Mouse (Mus musculus) ovary, postnatal 10 days (tissue): ENCODE data around the gene Mau2.
"Not testable (repeated sequence)": the region's sequence is repeated elsewhere in the genome, so short reads cannot be mapped to it uniquely, and the experiment has no call there.

Experiments
- DNase-seq: peaks from one replicate; pipeline ENCODE4 v3.0.0; 2022; ENCODE audit warnings: low spot score

Mau2 gene

DNA sequence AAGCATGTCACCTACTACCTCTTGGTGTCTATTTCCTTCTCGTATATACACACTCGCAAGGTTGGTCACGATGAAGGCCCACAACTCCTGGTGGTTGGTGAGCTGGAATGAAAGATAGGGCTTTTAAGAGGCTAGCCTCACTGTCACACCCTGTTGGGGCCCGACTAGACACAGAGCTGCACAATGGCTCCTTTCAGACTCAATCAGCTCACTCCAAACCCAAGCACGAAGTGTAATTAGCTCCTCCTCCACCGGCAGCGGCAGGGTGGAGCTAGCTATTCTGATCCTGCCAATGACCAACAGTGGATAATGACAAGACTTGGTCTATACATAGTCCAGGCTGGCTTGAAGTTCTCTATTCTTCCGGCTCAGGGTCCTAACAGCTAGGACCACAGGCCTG lies 18.9 kb downstream of the Mau2 start:
- no peak for DNase-seq

DNA sequence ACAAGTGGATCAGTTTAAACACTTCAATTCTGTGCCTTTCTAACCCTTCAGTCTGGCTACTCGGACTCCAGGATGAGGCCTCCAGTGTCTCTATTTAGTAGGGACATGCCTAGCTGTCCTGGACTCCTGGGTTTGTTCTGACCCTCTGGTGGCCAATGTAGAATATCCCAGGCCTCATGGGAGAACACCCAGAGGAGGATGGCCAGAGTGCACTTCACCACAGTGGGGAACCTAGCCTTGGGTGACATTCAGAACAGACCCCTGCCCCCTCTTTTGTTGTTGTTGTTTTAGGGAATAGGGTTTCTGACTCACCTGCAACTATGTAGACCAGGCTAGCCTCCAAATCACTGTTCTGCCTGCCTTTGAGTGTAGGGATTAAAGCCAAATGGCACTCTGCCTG lies 27.5 kb downstream of the Mau2 start:
- DNase-seq: no peak

DNA sequence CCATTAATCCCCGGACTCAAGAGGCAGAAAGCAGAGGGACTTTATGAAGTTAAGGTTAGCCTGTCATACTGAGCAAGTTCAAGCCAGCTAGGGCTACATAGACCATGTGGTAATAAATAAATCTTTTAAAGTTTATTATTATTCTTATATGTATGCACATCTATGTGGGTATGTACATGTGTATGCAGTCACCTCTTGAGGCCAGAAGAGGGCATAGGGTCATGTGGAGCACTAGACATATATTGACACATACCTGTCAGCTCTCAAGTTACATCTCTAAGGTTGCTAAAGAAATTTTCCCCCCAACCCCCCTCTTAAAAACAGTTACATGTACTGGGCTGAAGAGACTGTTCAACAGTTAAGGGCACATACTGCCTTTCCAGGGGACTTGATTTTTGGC lies 29.8 kb downstream of the Mau2 start:
- no peak for DNase-seq

DNA sequence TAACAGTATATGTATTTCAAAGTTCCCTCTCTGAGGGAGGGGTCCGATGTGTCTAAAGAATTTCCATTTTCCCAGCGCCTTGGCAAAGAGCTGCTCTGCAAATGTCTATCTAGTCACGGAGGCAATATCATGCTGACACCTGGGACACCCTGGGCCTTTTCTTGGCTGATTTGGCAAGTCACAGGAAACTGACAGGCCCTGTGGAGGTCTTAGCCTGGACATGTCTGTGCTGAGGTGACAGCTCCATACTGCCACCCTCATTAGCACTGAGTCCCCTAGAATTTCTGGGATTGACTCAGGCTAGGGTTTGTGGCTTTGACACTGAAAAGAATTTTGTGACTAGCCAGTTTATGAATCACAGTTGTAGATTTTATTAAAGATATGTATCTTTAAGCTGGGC lies 30.2 kb downstream of the Mau2 start:
- no peak for DNase-seq

DNA sequence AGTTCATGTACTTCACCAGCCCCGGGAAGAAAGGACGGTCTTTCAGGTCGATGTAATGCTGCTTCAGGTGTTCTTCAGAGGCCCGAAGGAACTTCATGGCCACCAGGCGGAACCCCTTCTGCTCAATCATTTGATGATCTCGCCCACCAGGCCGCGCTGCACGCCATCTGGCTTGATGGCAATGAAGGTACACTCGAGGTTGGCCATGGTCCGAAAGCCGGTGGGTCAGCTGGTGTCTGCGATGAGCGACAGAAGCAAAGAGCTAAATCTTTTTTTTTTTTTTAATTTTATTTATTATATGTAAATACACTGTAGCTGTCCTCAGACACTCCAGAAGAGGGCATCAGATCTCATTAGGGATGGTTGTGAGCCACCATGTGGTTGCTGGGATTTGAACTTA lies 31.7 kb downstream of the Mau2 start:
- not testable (repeated sequence) for DNase-seq

DNA sequence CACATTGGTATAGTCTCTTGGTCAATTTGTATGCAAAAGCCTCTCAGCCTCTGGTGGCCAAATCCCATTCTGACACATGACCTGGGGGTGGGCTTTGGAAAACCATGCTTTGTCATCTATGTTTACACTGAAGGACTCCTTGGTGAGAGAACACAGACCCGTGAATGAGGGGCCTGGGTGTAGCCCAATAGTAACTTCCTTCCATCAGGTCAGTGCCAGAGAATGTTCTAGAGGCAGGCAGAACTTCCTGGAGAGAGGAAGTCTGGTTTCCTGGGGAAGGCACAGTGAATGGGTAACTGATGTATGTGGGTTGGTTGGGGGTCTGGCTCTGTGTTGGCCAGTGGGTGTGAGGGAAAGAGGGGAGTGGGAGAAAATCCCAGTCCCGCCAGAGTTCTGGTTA lies 37.4 kb downstream of the Mau2 start:
- DNase-seq: no peak

DNA sequence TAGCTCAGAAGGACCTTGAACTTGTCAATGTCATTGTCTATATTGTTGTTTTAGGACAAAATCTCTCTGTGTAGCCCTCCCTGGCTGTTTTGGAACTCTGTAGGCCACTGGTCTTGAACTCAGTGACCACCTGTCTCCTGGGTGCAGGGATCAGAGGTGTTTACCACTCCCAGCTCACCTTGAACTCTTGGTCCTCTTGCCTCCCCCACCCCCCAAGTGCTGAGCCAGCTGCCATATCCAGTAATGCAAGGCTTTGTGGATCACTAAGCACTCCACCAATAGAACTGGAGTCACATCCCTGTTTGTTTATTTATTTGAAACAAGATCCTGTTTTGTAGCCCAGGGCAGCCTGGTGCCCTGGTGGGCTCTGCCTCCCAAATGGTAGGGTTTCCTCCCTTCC lies 38.2 kb downstream of the Mau2 start:
- DNase-seq: no peak

DNA sequence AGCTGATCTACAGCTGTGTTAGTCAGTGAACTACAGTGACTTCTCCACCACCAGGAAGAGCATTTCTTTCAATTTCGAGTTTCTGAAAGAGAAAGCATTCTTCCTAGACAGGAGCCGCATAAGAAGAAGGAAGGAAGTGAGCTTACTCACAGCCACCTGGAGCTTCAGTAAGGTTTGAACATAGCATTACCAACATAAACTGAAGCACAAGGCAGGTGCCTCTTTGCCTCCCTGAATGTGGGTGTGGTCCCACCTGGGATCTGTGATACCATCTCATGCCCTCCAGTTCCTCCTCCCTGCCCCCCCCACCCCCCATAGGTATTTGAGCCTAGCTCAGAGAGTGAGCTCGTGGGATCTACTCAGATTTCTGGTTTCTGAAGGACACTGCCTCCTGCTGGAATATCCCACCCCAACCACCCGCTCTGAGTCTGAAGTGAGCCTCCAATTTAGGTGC lies 39.3 kb downstream of the Mau2 start:
- DNase-seq: no peak

DNA sequence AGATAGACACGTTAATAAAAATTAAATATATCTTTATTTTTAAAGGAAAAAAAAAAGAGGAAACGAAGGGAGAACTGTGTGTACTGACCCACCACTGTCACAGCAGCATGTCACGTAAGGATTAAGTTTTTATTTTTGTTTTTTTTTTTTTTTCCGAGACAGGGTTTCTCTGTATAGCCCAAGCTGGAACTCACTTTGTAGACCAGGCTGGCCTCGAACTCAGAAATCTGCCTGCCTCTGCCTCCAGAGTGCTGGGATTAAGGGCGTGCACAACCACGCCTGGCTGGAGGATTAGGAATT lies 40.7 kb downstream of the Mau2 start:
- not testable (repeated sequence) for DNase-seq

DNA sequence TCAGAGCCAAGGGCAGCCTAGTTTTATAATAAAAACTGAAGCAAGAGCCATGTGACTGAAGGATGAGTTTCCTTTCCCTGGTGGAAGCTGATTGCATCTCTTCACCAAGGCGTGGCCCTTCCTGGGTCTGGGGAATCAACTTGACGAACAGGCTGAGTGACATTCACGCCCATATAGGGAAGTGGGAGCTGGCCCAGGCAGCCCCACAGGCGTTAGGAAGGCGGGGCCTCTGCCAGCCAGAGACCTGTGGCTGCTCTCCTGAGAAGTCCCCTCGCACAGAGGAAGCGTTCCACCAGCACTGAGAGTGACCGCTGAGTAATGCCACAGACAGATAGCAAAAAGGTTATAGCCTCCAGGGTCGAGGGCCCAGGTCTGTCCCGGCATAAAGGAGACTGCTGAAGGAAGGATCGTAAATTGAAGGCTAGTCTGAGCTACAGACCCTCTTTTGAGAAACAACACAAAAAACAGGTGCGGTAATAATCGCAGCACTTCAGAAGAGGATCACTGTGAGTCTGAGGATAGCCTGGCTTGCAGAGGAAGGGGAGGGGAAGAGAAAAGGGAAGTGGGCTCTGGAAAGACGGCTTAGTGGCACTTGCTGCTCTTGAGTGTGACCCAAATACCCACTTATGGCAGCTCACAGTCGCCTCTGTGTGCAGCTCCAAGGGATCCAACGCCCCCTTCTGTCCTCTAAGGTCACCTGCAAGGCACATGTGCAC lies 41.2 kb downstream of the Mau2 start:
- DNase-seq: peak; percentile 4

DNA sequence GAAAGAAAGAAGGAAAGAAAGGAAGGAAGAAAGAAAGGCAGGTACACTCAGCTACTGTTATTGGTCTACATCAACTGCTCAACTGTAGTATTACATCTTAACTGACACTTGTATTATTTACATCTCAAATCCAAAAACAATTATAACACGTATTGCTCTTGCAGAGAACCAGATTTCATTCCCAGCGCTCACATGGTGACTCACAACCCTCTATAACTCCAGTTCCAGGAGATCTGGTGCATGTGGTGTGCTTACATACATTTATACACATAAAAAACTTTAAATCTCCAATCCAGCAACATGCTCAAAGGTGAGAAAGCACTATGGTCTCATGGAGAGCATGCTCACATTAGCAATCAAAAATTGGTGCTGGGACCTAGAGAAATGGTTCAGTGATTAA lies 42.3 kb downstream of the Mau2 start:
- no peak for DNase-seq

DNA sequence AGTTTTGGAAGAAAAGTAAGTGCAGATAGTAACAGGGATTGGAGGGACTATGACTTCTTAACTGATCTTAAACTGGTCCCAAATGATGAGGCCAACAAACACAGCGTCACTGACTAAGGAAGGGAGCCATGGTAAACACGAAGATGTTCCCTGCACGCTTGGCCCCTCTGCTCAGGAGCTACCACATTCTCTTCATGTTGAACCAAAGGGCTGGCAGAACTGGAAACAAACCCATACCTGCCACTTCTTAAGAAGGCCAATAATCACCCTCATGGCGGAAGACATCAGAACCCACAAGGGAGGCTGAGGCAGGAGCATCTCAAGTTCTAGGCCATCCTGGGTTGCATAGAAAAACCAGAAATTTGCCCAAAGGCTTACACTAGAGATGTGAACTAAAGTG lies 43.3 kb downstream of the Mau2 start:
- DNase-seq: no peak

DNA sequence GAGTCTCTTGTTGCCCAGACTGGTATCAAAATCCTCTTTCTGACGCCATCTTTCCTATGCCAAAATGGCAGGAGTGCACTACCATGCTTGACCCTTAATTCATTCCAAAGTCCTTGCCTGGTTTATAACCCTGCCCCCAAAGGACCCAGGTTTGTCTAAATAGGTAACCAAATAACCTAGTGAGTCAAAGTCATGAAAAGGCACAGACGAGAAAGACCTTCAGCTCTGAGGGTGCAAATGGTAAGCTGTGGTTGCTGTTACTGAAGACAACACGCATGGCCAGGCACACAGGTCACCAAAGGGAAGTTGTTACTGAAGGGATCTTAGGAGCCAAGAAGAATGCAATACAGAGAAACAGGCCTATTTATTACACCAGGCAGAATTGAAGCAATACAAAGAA lies 43.8 kb downstream of the Mau2 start:
- no peak for DNase-seq

DNA sequence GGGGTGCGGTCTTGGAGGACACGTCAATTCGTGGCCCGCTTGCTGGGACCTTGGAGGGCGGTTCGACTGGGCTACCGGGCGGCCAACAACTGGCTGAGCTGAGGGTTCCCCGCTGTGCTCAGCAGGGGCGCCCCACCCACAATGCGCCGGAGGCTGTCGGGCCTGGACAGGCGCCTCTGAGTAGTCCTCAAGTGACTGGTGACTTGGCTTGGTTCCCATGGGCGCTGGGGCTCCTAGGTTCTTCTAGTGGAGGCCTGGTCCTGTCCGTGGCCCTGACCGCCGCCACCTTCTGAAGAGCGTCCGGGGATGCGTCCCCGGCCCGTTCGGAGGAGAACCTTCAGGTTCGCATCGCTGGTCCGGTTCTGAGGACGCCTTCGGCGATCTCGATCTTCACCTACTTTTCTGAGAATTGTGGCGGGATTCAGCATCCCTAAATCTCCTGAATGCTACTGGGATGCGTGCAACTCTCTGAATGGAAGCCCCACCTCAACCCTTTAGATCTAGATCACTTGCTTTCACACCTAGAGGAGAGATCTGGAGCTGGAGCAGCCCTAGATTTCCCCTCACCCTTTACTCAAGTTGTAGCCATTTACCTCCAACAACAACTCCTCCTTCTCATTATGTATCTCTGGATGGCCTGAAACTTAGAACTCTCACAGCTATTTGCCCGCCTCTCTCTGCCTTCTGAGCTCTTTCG lies 45.8 kb downstream of the Mau2 start:
- DNase-seq: no peak

DNA sequence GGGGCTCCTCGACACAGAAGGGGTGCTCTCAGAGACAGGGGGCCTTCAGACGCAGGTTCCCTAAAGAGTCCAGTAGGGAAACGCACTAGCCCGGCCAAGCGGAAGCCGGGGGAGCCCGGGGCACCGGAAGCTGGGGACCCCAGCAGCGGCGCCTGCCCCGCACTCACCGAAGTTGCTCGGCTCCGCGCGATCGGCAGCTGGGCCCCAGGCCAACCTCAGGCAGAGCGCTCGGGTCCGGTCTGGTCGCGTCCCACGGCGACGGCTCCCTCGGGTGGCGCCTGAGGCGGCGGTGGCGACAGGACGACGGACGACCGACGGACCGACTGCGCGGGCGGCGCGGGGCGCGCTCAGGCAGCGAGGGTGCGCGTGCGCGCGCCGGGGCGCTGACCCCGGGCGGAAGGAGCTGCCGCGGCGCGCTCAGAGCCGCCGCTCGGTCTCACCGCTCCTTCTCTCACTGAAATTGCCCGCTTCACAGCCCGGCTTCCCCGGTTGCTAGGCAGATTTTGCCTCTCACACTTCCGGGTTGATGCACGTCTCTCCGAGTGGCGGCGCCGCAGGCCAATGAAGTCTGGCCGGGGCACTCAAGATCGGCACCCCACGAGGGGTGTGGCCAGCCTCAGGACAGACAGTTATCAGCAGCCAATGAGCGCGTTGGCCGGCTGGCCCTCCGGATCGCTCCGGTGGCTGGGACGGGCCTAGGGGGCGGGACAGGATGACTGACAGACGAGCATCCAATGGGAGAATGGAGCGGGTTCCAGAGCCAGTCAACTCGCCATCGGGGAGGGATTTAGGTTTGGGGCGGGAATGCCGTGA lies 46.6 kb downstream of the Mau2 start, which contains the start of gene Gatad2a:
Gene Gatad2a, minus strand, starts transcription at position 609 of the 813 bp plus-strand sequence.
- DNase-seq: peak; percentile 99

DNA sequence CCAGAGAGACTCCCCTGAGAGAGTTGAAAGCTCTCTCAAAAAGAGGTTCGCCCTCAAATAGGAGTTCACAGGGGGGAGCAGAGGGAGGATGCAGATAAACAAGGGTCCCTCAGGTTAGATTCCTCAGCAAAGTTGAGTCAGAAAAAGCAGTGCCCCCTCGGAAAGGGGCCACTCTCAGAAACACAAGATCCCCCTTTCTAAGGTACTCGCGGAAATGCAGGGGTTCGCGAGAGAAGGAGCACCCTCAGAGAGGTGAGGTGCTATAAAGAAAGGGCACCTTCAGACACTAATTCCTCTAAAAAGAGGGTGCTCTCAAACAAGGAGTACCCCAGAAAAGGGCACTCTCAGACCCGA lies 47.1 kb downstream of the Mau2 start:
- no peak for DNase-seq

DNA sequence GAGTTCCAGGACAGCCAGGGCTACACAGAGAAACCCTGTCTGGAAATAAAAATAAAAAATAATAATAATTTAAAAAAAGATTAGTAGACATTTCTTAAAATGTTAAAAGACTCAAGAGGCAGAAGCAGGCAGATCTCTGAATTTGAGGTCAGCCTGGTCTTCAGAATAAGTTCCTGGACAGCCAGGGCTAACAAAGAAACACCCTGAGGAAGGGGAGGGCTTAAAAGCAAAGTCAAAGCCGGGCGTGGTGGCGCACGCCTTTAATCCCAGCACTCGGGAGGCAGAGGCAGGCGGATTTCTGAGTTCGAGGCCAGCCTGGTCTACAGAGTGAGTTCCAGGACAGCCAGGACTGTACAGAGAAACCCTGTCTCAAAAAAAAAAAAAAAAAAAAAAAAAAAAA lies 53.6 kb downstream of the Mau2 start:
- not testable (repeated sequence) for DNase-seq

DNA sequence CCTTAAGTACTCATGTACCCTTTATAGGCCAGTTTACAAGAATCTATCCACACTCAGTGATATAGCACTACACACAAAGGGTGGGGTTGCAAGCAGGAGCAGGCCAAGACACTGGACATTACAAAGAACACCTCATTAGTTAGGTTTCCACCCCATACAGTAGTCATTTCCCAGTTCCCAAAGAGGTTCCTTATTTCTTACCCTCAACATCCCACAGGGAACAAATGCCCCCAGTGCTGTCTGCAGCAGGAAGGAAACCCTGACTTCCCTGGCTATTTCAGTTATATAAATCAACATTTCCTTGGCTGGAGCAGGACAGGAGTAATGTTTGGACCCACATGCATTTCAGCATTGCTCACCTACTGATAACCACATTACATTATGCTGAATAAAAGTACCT lies 54.8 kb downstream of the Mau2 start:
- DNase-seq: no peak

DNA sequence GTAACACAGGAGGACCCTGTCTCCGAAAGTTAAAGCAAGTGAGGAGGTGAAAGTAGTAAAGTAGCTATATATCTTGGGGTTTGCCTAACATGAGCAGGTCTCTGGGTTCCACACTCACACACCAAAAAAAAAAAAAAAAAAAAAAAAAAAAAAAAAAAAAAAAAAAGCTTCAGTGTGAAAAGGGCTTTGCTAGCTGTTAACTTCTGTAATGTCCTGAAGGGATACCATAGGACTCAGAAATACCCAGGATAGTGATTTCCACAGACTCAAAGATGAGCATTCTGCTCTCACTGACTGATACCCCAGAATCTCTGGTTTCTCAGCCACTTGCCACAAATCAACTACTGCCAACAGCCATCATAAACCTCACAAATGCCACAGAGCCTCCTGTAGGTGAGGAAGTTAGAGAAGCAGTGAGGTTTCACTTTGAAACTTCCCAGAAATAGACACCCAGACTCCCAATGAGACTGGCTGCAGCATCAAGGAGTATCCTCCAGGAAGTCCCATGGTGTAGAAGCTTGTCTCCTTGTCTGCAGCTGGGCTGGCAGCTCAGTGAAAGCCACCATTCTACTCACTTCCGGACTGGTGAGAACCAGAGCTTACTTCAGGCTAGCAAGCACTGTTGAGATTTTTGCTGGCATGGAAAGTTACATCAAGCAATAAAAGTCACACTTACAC lies 57.5 kb downstream of the Mau2 start:
- no peak for DNase-seq

DNA sequence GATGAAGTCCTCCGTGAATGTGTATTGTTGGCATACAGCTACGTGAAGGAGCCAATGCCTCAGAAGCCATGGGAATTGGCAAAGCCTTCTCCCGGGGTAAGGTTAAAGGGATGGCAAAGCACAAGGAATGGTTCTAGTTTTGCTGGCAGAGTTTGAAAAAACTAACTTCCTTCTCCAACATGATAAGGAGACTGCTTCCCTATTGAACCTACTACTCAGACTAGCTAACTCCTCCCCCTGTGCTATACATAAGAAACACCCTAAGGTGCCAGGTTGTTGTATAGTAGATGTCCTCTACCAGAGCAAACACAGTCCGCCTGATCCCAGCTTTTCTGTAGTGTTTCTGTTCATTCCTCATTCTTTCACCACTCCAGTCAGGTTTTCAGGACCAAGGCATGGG lies 64.1 kb downstream of the Mau2 start:
- DNase-seq: no peak

DNA sequence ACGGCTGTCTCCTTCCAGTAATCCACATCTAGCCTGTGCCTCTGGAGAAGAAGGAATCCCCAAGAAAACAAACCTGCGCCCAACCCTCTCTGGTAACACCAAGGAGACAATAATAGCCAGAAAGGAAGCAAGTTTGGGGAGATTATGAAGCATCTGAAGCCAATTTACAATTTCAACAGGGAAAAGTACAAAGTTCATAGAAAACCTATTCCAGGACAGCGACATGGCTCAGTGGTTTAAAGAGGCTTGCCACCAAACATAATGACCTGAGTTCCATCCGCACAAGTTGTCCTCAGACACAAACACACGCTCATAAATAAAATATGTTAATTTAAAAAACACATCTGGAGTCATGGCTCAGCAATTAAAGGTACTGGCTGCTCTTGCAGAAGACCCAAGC lies 67.7 kb downstream of the Mau2 start:
- no peak for DNase-seq

DNA sequence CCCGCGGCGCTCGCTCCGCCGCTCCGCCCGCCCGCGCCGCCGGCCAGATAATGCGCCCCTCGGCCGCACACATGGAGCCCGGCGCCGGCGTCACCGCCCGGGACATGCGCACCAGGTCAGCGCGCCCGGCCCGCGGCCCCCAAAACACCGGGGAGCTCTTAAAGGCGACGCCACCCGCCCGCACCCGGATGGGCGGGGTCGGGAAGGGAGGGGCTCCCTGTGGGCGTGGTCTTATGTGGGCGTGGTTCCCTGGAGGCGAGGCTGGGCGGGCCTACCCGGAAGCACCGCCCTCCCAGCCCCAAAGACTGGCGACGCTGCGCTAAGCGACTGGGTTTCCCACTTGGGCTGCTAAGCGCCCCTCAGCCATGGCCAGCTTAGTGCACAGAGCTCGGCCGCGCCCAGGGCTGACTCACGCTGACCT lies 68.3 kb downstream of the Mau2 start:
- DNase-seq: peak; percentile 89
